In genomic region chr6:136828681-136829080, GRCm38 (mm10) we compare ENCODE assay signal across 8 mouse cellular contexts. TPM values are rescaled to one million over a fixed set of nuclear protein-coding genes. Genes with fewer than 3 reads are reported as not detected.
A peak's percentile ranks its signal among the peaks of the same experiment; 100 is the strongest.
DNase-seq lines count a peak whose midpoint lies in the region; ATAC-seq and TF ChIP-seq lines count a peak whose summit lies in the region.

No protein-coding gene starts in this region.

- intact Hi-C loops in gastrocnemius, adult 2 months (cut with DNase I) = no loop called here
- intact Hi-C loops in gastrocnemius, postnatal 14 days (cut with DNase I; ENCODE audit: low total_unique reads) = no loop called here

- no peaks in the 10 kb centered on the region for H3K9me3 ChIP-seq in forebrain, embryonic 15.5 days
- H3K9me3 ChIP-seq in liver, embryonic 14.5 days (ENCODE audit: control insufficient read depth, low read length) = no peaks in the 10 kb centered on the region

- peak overlapping the region; percentile 53 for H3K9ac ChIP-seq in forebrain, embryonic 15.5 days (replicated peaks)
- peak overlapping the region; percentile 1; the same call in 1 of the 2 replicates for H3K9ac ChIP-seq in liver, embryonic 14.5 days (replicated peaks)

- TF ChIP-seq CTCF in gastrocnemius, adult 2 months (IDR thresholded peaks at IDR 0.05) = no peak
- no peak for TF ChIP-seq CTCF in liver, embryonic 14.5 days (IDR thresholded peaks at IDR 0.05; ENCODE audit: low read depth)

- peaks cover 15% of the 10 kb centered on the region for H3K36me3 ChIP-seq in forebrain, embryonic 15.5 days
- H3K36me3 ChIP-seq in liver, embryonic 14.5 days (replicated peaks; ENCODE audit: control insufficient read depth, insufficient read depth, low read depth) = peaks cover 20% of the 10 kb centered on the region

- no peak for TF ChIP-seq EP300 in liver, embryonic 14.5 days (IDR thresholded peaks at IDR 0.05; ENCODE audit: low read depth)

- peaks cover 17% of the 10 kb centered on the region for H3K4me1 ChIP-seq in forebrain, embryonic 15.5 days
- H3K4me1 ChIP-seq in liver, embryonic 14.5 days (replicated peaks; ENCODE audit: control insufficient read depth in 2 of 2, insufficient read depth in 2 of 2, low read length in 1 of 2) = peaks cover 5 to 9% of the 10 kb centered on the region in 2 experiments

- H3K27ac ChIP-seq in gastrocnemius, adult 2 months = peak overlapping the region; percentile 97
- peak overlapping the region; percentile 89 for H3K27ac ChIP-seq in forebrain, embryonic 15.5 days (replicated peaks)
- no peak overlapping the region; the same call in 1 of the 2 replicates for H3K27ac ChIP-seq in liver, embryonic 14.5 days

- 33% methylated on average over 4 of the region's 4 CpGs for WGBS in forebrain, embryonic 15.5 days
- 26% methylated on average over 4 of the region's 4 CpGs for WGBS in liver, embryonic 14.5 days (ENCODE audit: insufficient replicate concordance)

- ATAC-seq in forebrain, embryonic 15.5 days (replicated peaks) = no peak; the same call in 1 of the 2 replicates
- ATAC-seq in liver, embryonic 14.5 days (ENCODE audit: insufficient read depth) = no peak

- DNase-seq in gastrocnemius, adult 2 months = no peak
- DNase-seq in gastrocnemius, postnatal 4 days (ENCODE audit: low spot score in 2 of 2) = no peak
- DNase-seq in B cell, adult 2 months = peak; percentile 21
- DNase-seq in liver, embryonic 14.5 days (ENCODE audit: low read depth in 3 of 3, low spot score in 3 of 3) = no peak
- no peak for DNase-seq in thymus, postnatal 25 days
- DNase-seq in gastrocnemius, postnatal 14 days = no peak
- no peak for DNase-seq in layer of hippocampus, adult 9-10 months (ENCODE audit: low spot score)

- peak overlapping the region; percentile 100 for H3K4me3 ChIP-seq in gastrocnemius, adult 2 months
- H3K4me3 ChIP-seq in forebrain, embryonic 15.5 days = peak overlapping the region; percentile 87
- peak overlapping the region; percentile 63 to 98 for H3K4me3 ChIP-seq in liver, embryonic 14.5 days (ENCODE audit: insufficient read depth in 1 of 2, low read depth in 2 of 2, low read length in 2 of 2)

- peak overlapping the region; percentile 61 for H3K4me2 ChIP-seq in forebrain, embryonic 15.5 days (replicated peaks)
- peak overlapping the region; percentile 61 for H3K4me2 ChIP-seq in liver, embryonic 14.5 days (ENCODE audit: low read depth)

- H3K27me3 ChIP-seq in forebrain, embryonic 15.5 days = peaks cover 6% of the 10 kb centered on the region; the same call in 1 of the 2 replicates
- H3K27me3 ChIP-seq in liver, embryonic 14.5 days (ENCODE audit: control insufficient read depth, insufficient read depth, low read length) = no peaks in the 10 kb centered on the region

RNA-seq across cellular contexts. Expression of gene Wbp11, which starts 0.6 kb away (rescaled TPM):
- total RNA-seq in gastrocnemius, adult 2 months (2021) = 10 to 100 TPM; 48.4 to 54.7 TPM
- total RNA-seq in gastrocnemius, postnatal 4 days (2021) = 10 to 100 TPM; 83.7 to 86.2 TPM
- polyA plus RNA-seq in forebrain, embryonic 15.5 days (2015; fragmentation: Nextera tagmentation; extraction: Ambion mirVana) = 79.0 and 82.5 TPM in 2 replicates
- 27.1 and 37.6 TPM in 2 replicates for polyA plus RNA-seq in liver, embryonic 14.5 days (2012; rRNA removed)
- 51.3 and 59.3 TPM in 2 replicates for polyA plus RNA-seq in liver, embryonic 14.5 days (2014; fragmentation: Nextera tagmentation; extraction: Ambion mirVana)
- total RNA-seq in gastrocnemius, postnatal 14 days (2021) = 10 to 100 TPM; 49.2 to 53.1 TPM

RNA-seq across cellular contexts. Expression of gene BC049715, which starts 1.3 kb away (rescaled TPM):
- total RNA-seq in gastrocnemius, adult 2 months (2021) = under 1 TPM in 1 of 2 experiments, not detected in 1; 0.28 TPM
- total RNA-seq in gastrocnemius, postnatal 4 days (2021) = under 1 TPM; 0.39 to 0.57 TPM
- 0.93 and 1.1 TPM in 2 replicates for polyA plus RNA-seq in forebrain, embryonic 15.5 days (2015; fragmentation: Nextera tagmentation; extraction: Ambion mirVana)
- polyA plus RNA-seq in liver, embryonic 14.5 days (2012; rRNA removed) = 0.13 and 0.73 TPM in 2 replicates
- polyA plus RNA-seq in liver, embryonic 14.5 days (2014; fragmentation: Nextera tagmentation; extraction: Ambion mirVana) = 0.57 and 0.71 TPM in 2 replicates
- under 1 TPM; 0.10 to 0.35 TPM for total RNA-seq in gastrocnemius, postnatal 14 days (2021)

RNA-seq across cellular contexts. Expression of gene Smco3, which starts 6.6 kb away (rescaled TPM):
- not detected for total RNA-seq in gastrocnemius, adult 2 months (2021)
- total RNA-seq in gastrocnemius, postnatal 4 days (2021) = 1 to 10 TPM; 1.2 to 1.6 TPM
- polyA plus RNA-seq in forebrain, embryonic 15.5 days (2015; fragmentation: Nextera tagmentation; extraction: Ambion mirVana) = 0.18 TPM in 1 of 2 replicates, not detected in the other
- 0.11 and 0.18 TPM in 2 replicates for polyA plus RNA-seq in liver, embryonic 14.5 days (2012; rRNA removed)
- polyA plus RNA-seq in liver, embryonic 14.5 days (2014; fragmentation: Nextera tagmentation; extraction: Ambion mirVana) = 0.15 TPM in 1 of 2 replicates, not detected in the other
- 1 to 10 TPM in 1 of 2 experiments, under 1 TPM in 1; 0.62 to 1.6 TPM for total RNA-seq in gastrocnemius, postnatal 14 days (2021)

RNA-seq across cellular contexts. Expression of gene H2afj, which starts 20.6 kb away (rescaled TPM):
- total RNA-seq in gastrocnemius, adult 2 months (2021) = 10 to 100 TPM; 12.4 to 13.8 TPM
- 10 to 100 TPM; 18.1 to 19.7 TPM for total RNA-seq in gastrocnemius, postnatal 4 days (2021)
- polyA plus RNA-seq in forebrain, embryonic 15.5 days (2015; fragmentation: Nextera tagmentation; extraction: Ambion mirVana) = 120 and 132 TPM in 2 replicates
- 62.4 and 112 TPM in 2 replicates for polyA plus RNA-seq in liver, embryonic 14.5 days (2012; rRNA removed)
- 130 and 133 TPM in 2 replicates for polyA plus RNA-seq in liver, embryonic 14.5 days (2014; fragmentation: Nextera tagmentation; extraction: Ambion mirVana)
- 10 to 100 TPM; 12.7 to 18.5 TPM for total RNA-seq in gastrocnemius, postnatal 14 days (2021)

RNA-seq across cellular contexts. Expression of gene Hist4h4, which starts 24.5 kb away (rescaled TPM):
- total RNA-seq in gastrocnemius, adult 2 months (2021) = 1 to 10 TPM; 4.2 to 4.5 TPM
- 10 to 100 TPM; 32.2 to 40.5 TPM for total RNA-seq in gastrocnemius, postnatal 4 days (2021)
- polyA plus RNA-seq in forebrain, embryonic 15.5 days (2015; fragmentation: Nextera tagmentation; extraction: Ambion mirVana) = 0.97 and 1.1 TPM in 2 replicates
- 2.4 and 3.2 TPM in 2 replicates for polyA plus RNA-seq in liver, embryonic 14.5 days (2012; rRNA removed)
- polyA plus RNA-seq in liver, embryonic 14.5 days (2014; fragmentation: Nextera tagmentation; extraction: Ambion mirVana) = 1.6 and 1.8 TPM in 2 replicates
- total RNA-seq in gastrocnemius, postnatal 14 days (2021) = 10 to 100 TPM; 10.8 to 11.4 TPM

Comparison
In these comparisons a context has a peak if more than half of its experiments do, and no peak if none do; other contexts are left out.
1. DNase-seq: peak in B cell, adult 2 months (2 of 2); none in gastrocnemius, adult 2 months (single experiment), gastrocnemius, postnatal 4 days (0 of 2), liver, embryonic 14.5 days (0 of 3), thymus, postnatal 25 days (single experiment), gastrocnemius, postnatal 14 days (single experiment) and layer of hippocampus, adult 9-10 months (single experiment).
2. Peak in every context shown above with its lines, with median percentiles within 50 percentile points of each other: H3K4me3 ChIP-seq.